Mouse (Mus musculus): ENCODE data around the gene Arrdc2. TPM values are rescaled to one million over a fixed set of nuclear protein-coding genes. Genes with fewer than 3 reads are reported as not detected.

Arrdc2 gene
- total and polyA plus RNA-seq, 3 experiments: 13.1 to 22.5 TPM; not detected in 1

DNA sequence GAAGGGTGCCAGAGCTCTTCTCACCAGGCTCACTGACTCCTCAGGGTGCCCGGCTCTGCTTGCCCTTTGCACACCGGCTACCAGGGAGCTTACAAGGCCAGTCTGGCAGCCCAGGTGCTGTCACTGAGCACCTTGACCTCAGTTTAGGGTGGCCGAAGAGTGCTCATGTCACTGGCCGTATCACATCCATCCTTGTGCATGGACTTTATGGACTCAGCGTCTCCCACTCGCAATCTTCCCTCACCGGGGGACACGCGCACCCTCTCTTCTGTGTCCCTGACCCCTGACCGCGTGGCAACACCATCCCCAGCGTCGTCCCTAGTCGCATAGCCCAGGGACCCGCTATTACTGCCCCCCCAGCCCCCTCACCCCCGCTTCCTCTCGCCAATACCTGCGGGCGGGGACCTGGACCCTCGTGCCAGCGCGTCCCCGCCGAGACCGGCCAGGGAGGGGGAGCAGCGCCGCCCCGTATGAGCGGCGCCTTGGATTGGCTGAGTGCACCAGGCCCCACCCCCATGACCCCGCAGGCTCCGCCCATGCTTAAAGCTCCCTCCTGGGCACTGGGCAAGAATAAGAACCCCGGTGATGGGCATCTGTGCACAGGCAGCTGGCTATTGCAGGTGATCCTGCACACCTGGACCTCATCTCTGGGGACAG lies 17.1 kb upstream of the Arrdc2 start (continued):
- TF ChIP-seq NRF1 (IDR thresholded peaks at IDR 0.05; ENCODE audit: insufficient read depth, low read depth, low read length, poor library complexity, severe bottlenecking) (no peak), GATA1 (IDR thresholded peaks at IDR 0.05; ENCODE audit: low read depth, low read length) (no peak), MEF2A (IDR thresholded peaks at IDR 0.05; ENCODE audit: extremely low read depth, insufficient replicate concordance, low read depth, low read length, poor library complexity, severe bottlenecking) (no peak), EP300 (IDR thresholded peaks at IDR 0.05; ENCODE audit: low read depth in 1 of 2, low read length in 2 of 2) (no peak), TAL1 (IDR thresholded peaks at IDR 0.05; ENCODE audit: low read length) (no peak), USF1 (IDR thresholded peaks at IDR 0.05; ENCODE audit: low read depth, low read length) (0 out of 2 replicates have a peak, but pooled peaks have one; percentile 14), SIN3A (IDR thresholded peaks at IDR 0.05; ENCODE audit: low read length) (0 out of 2 replicates have a peak, but pooled peaks have one; percentile 16), E2F4 (IDR thresholded peaks at IDR 0.05; ENCODE audit: borderline replicate concordance, low read depth, low read length) (no peak), POLR2A (IDR thresholded peaks at IDR 0.05; ENCODE audit: control insufficient read depth in 1 of 2, insufficient read depth in 1 of 2, low read depth in 1 of 2, low read length in 2 of 2, poor library complexity in 1 of 2) (peak; percentile 45 to 56; a peak in 1 of 4 replicates), RCOR1 (IDR thresholded peaks at IDR 0.05; ENCODE audit: low read depth, low read length) (no peak), CHD2 (IDR thresholded peaks at IDR 0.05; ENCODE audit: low read length) (no peak), MYC (IDR thresholded peaks at IDR 0.05; ENCODE audit: low read depth, low read length) (no peak), NELFE (IDR thresholded peaks at IDR 0.05; ENCODE audit: low read depth, low read length) (peak; percentile 36; the same call in 1 of the 2 replicates), MAX (IDR thresholded peaks at IDR 0.05; ENCODE audit: low read length) (no peak), RAD21 (IDR thresholded peaks at IDR 0.05; ENCODE audit: low read depth, low read length) (no peak), HCFC1 (IDR thresholded peaks at IDR 0.05; ENCODE audit: low read depth, low read length) (peak; percentile 27; the same call in 1 of the 2 replicates), SMC3 (IDR thresholded peaks at IDR 0.05; ENCODE audit: low read depth, low read length) (no peak), ETS1 (IDR thresholded peaks at IDR 0.05; ENCODE audit: low read depth, low read length) (no peak), USF2 (IDR thresholded peaks at IDR 0.05; ENCODE audit: borderline replicate concordance in 1 of 2, insufficient read depth in 1 of 2, low read depth in 1 of 2, low read length in 2 of 2) (no peak), ZMIZ1 (IDR thresholded peaks at IDR 0.05; ENCODE audit: low read depth, low read length) (no peak), MAFK (IDR thresholded peaks at IDR 0.05; ENCODE audit: borderline replicate concordance, low read depth, low read length) (no peak), ZKSCAN1 (IDR thresholded peaks at IDR 0.05; ENCODE audit: low read depth, low read length) (no peak), JUND (IDR thresholded peaks at IDR 0.05; ENCODE audit: low read depth, low read length) (no peak)

DNA sequence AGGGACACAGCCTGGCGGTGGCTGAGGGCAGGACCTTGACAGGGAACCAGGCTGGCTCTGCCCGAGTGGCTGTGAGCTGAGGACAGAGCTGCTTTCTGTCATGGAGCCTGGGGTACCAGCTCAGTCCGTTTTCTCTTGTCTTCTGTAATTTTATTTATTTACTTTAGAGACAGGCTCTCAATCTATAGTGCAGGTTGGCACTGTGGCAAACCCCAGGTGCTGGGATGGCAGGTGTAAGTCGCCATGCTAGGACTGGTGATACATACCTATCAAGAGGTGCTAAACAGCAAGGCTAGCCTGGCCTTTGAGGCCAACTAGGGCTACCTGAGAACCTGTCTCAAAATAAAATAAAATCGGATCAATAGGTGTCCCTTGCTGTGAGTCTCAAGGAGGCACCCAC lies 16.5 kb upstream of the Arrdc2 start:
- H3K9ac ChIP-seq (ENCODE audit: control insufficient read depth, low read depth, low read length, poor library complexity, severe bottlenecking): no peak overlapping the region; the same call in 1 of the 2 replicates
- H3K27me3 ChIP-seq (ENCODE audit: control insufficient read depth in 1 of 2, insufficient read depth in 2 of 2, low read length in 2 of 2): no peaks in the 10 kb centered on the region
- no peak for TF ChIP-seq RAD21 (IDR thresholded peaks at IDR 0.05; ENCODE audit: low read depth, low read length)
- no peak for TF ChIP-seq POLR2AphosphoS2 (IDR thresholded peaks at IDR 0.05; ENCODE audit: low read length)
- no peak for TF ChIP-seq E2F4 (IDR thresholded peaks at IDR 0.05; ENCODE audit: borderline replicate concordance, low read depth, low read length)
- no peaks in the 10 kb centered on the region; the same call in 1 of the 2 replicates for H3K79me2 ChIP-seq (ENCODE audit: control insufficient read depth, insufficient read depth, low read length, poor library complexity)
- no peak overlapping the region for H3K27ac ChIP-seq (ENCODE audit: control insufficient read depth, low read depth, low read length)
- H3K36me3 ChIP-seq (ENCODE audit: control insufficient read depth in 1 of 2, insufficient read depth in 2 of 2, low read length in 2 of 2): no peaks in the 10 kb centered on the region; a peak in 1 of 4 replicates
- H3K4me3 ChIP-seq (ENCODE audit: control insufficient read depth in 1 of 2, insufficient read depth in 1 of 2, low read depth in 2 of 2, low read length in 2 of 2): no peak overlapping the region; a peak in 1 of 4 replicates
- no peak for DNase-seq (ENCODE audit: low read depth, low spot score)
- H3K4me1 ChIP-seq (ENCODE audit: control insufficient read depth in 1 of 2, insufficient read depth in 2 of 2, low read length in 2 of 2): peaks cover 0 to 20% of the 10 kb centered on the region in 2 experiments; a peak in 3 of 4 replicates
- H3K9me3 ChIP-seq (replicated peaks; ENCODE audit: insufficient read depth, low read length): no peaks in the 10 kb centered on the region

Data from MEL (cell line).